Mouse (Mus musculus) intestine, embryonic 16.5 days (tissue): ENCODE results near the gene Vmn1r233. TPM values are rescaled to one million over a fixed set of nuclear protein-coding genes. Genes with fewer than 3 reads are reported as not detected.

Experiments used
- ATAC-seq: fragments of 200-750 bp; cut with Nextera tagmentation; 2 replicates; pipeline ENCODE4 v1.8.0; 2017; ENCODE audit warnings: moderate TSS enrichment, moderate library complexity
- H3K27ac ChIP-seq: fragments of 300-500 bp; sonication (generic); 2 replicates; pipeline ENCODE4 v1.5.1; 2014; ENCODE audit warnings: mild to moderate bottlenecking, low read length
- H3K27me3 ChIP-seq: fragments of 300-500 bp; sonication (generic); replicated peaks from 2 replicates; pipeline ENCODE4 v1.6.1; 2014; ENCODE audit warnings: low read length, control low read depth, mixed read lengths; ENCODE audit not compliant: control insufficient read depth, insufficient read depth
- H3K36me3 ChIP-seq: fragments of 300-500 bp; sonication (generic); 2 replicates; pipeline ENCODE4 v1.6.1; 2014; ENCODE audit warnings: low read length, control low read depth; ENCODE audit not compliant: control insufficient read depth, insufficient read depth
- H3K4me1 ChIP-seq: fragments of 300-500 bp; sonication (generic); 2 replicates; pipeline ENCODE4 v1.6.1; 2014; ENCODE audit warnings: low read length, control low read depth, mixed read lengths; ENCODE audit not compliant: control insufficient read depth, insufficient read depth
- H3K4me2 ChIP-seq: fragments of 300-500 bp; sonication (generic); 2 replicates; pipeline ENCODE4 v1.6.1; 2014; ENCODE audit warnings: low read depth, low read length, control low read depth
- H3K4me3 ChIP-seq: fragments of 300-500 bp; sonication (generic); 2 replicates; pipeline ENCODE4 v1.5.1; 2014; ENCODE audit warnings: mild to moderate bottlenecking, low read length
- H3K9ac ChIP-seq: fragments of 300-500 bp; sonication (generic); 2 replicates; pipeline ENCODE4 v1.6.1; 2014; ENCODE audit warnings: low read depth, low read length
- H3K9me3 ChIP-seq: fragments of 300-500 bp; sonication (generic); 2 replicates; pipeline ENCODE4 v1.6.1; 2016; ENCODE audit warnings: low read length, control low read depth; ENCODE audit not compliant: control insufficient read depth
- WGBS: fragments of 180-500 bp; shearing (Covaris S2); extraction: QIAGEN DNeasy Blood & Tissue Kit; methylation state at CpG from one replicate; pipeline ENCODE4 v1.1.7; 2014; 5-methylcytosine and 5-hydroxymethylcytosine counted together
- polyA plus RNA-seq: library from polyadenylated mRNA; unstranded; fragments of >200 nt; fragmentation: Nextera tagmentation; extraction: Ambion mirVana; gene quantifications from 2 replicates; pipeline ENCODE4 v1.2.1, GENCODE M21; 2015

The Vmn1r233 gene
- polyA plus RNA-seq, result not detected in 2 replicates

DNA sequence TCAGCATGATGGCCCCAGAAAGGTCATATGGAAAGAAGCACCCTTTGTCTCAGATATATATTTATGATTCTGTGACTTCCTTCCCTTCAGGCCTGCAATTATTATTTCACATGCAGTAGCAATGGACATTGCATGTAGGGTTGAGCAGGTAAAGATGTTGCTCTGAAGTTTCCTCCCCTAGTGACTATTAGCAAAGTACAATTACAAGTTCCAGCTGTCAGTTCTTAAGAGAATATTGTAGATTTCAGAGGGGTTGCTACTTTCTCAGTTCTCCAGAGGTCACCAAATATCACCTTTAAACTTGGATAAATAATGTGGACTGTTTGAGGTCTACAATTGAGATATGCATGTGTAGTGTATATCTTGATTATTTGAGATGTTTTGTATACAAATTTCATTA lies at the start of gene Vmn1r233:
TSS of gene Vmn1r233 (minus strand) at position 101 of the 400 bp plus-strand sequence.
- Histone ChIP-seq H3K36me3 (no peaks in the 10 kb centered on the region), H3K4me3 (no peak within 1 kb of the TSS), H3K4me2 (no peak within 1 kb of the TSS), H3K9ac (no peak within 1 kb of the TSS), H3K27ac (no peak within 1 kb of the TSS), H3K27me3 (no peaks in the 10 kb centered on the region), H3K9me3 (no peaks in the 10 kb centered on the region), H3K4me1 (no peaks in the 10 kb centered on the region)
- ATAC-seq, result no peak

DNA sequence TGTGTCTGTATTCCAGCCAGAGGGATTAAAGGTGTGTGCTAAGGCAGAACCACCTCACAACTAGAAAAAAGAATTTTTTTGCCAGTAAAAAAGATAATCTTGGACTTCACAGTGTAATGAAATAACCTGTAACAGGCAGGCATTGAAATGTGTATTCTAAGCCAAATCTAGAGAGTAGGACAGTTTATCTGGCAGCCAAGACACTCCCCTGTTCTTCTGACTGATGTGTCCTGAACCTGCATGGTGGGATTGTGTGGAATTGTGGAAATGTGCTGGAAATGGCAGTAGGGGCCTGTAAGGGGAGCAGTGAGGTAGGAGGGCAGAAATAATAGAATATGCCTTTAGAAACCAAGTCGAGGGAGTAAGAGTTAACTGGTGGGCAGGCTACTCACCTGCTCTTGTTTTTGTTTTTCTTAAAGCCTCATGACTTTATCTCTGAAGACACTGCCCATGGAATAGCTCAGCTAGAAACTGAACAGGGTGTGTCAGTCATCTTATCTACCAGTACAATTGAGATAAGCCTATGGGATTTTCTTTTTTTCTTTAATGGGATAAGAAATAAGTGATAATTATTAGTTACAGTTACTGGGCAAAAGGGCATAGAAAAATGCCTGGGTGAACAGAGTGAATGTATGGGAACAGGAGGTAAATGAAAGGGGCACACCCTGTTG lies 22.3 kb upstream of the Vmn1r233 start:
- 81% methylated on average over 1 of the region's 1 CpGs for WGBS

GRCm38 (mm10) chr17:21009726-21010125 lies 13.5 kb upstream of the Vmn1r233 start:
- 16% methylated on average over 1 of the region's 1 CpGs for WGBS
- Histone ChIP-seq H3K36me3 (0 out of 2 replicates have a peak, but pooled peaks cover 3% of the 10 kb centered on the region), H3K4me3 (peak overlapping the region; percentile 71), H3K4me2 (peak overlapping the region; percentile 68), H3K9ac (peak overlapping the region; percentile 80), H3K4me1 (0 out of 2 replicates have a peak, but pooled peaks cover 8% of the 10 kb centered on the region), H3K27me3 (no peaks in the 10 kb centered on the region), H3K27ac (peak overlapping the region; percentile 87), H3K9me3 (no peaks in the 10 kb centered on the region)
- ATAC-seq, result no peak

More for the DNA sequence above, 22.3 kb upstream of the Vmn1r233 start:
- Histone ChIP-seq H3K9me3 (no peaks in the 10 kb centered on the region), H3K4me2 (no peak overlapping the region), H3K27ac (no peak overlapping the region), H3K27me3 (no peaks in the 10 kb centered on the region), H3K4me3 (no peak overlapping the region), H3K36me3 (peaks cover 12% of the 10 kb centered on the region; the same call in 1 of the 2 replicates), H3K9ac (no peak overlapping the region), H3K4me1 (no peaks in the 10 kb centered on the region)
- ATAC-seq, result peak; percentile 52; the same call in 1 of the 2 replicates

DNA sequence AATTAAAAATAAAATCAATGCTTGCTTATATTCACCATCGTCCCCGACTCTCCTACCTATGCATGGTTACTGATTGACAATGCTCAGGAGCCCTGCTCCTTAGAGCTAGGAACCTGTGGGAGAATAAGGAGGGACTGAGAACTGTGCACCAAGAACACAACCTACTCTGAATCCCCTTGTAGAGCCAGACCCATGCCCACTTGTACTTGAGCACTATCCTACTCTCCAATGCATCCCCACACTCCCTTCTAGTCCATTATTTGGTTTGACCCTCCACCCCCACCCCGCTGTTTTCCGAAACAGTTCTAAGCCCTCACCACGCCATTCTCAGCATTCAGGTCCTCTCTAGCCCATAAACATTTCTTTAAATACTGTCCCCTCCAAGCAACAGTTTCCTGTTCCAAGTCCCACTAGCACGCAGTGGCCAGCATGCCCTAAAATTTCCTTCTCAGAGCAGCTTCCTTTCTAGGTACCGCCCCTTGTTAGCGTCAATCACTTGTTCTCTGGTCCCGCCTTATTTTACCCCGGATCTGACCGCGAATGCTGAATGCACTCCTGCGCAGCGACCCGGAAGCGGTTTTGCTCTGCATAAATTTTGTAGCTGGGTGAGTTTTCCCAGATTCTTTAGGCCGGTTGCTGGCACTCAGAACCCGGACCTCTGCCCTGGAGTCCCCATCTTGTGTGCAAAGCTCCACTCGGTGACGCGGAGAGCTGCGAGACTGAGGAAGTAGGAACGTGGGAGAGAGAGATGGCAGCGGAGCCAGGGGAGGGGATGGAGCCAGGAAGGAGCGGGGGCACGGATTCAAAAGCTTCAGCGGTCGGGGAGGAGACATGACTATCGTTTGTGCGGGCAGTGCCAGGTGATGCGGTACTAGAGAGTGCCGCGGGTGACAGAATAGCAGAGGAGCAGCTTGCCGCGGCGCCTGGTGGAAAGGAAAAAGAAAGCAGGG lies 12.4 kb upstream of the Vmn1r233 start, which contains the start of gene Zfp160:
TSS of gene Zfp160 (plus strand) at position 522 of the 950 bp plus-strand sequence.
- 4% methylated on average over 36 of the region's 36 CpGs for WGBS

DNA sequence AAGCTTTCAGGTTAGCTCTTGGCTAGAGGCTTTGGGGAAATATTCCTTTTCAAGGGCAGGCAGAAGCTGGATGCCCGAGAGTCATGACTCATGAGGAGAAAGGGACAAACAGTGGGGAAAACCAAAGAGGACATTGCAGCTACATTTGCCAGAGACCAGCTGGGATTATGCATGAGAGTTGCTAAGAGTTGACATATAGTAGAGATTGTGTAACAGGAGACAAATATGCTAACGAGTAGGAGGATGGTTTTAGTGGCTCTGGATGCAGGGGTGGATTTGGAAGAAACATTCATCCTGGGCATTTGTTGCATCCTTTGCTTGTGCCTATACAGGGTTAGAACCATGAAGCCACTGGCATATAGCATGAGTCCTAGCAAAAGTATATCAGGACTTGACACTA lies 2.5 kb downstream of the Vmn1r233 start:
- H3K4me1 ChIP-seq, result no peaks in the 10 kb centered on the region
- no peak for ATAC-seq
- no peaks in the 10 kb centered on the region for H3K27me3 ChIP-seq

More for the DNA sequence above, 12.4 kb upstream of the Vmn1r233 start, which contains the start of gene Zfp160:
- H3K4me3 ChIP-seq, result peak within 1 kb of the TSS; percentile 71
- H3K4me2 ChIP-seq, result peak within 1 kb of the TSS; percentile 68
- H3K27ac ChIP-seq, result peak within 1 kb of the TSS; percentile 87
- H3K9me3 ChIP-seq, result no peaks in the 10 kb centered on the region
- H3K4me1 ChIP-seq, result 0 out of 2 replicates have a peak, but pooled peaks cover 8% of the 10 kb centered on the region
- H3K9ac ChIP-seq, result peak within 1 kb of the TSS; percentile 80
- H3K36me3 ChIP-seq, result 0 out of 2 replicates have a peak, but pooled peaks cover 3% of the 10 kb centered on the region
- ATAC-seq, result peak; percentile 99
- no peaks in the 10 kb centered on the region for H3K27me3 ChIP-seq

DNA sequence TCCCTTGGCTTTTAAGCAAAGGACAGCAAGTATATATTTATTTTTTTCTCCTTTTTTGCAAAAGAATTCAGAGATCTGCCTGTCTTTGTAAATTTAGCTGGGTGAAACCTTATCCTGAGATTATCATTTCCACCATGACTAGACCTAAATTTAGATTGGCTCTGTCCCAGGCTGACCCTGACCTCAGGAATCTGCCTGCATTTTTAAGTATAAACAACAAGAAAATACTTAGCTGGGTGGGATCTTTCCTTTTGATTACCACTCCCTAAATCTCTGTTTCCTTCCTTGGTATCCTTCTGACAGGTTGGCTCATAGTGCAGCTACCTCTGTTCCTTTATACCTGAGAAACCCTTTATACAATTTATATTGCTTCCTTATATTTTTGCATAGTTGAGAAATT lies 29.6 kb downstream of the Vmn1r233 start:
- H3K27me3 ChIP-seq, result no peaks in the 10 kb centered on the region
- no peaks in the 10 kb centered on the region for H3K4me1 ChIP-seq
- H3K9me3 ChIP-seq, result no peaks in the 10 kb centered on the region
- H3K36me3 ChIP-seq, result peaks cover 29% of the 10 kb centered on the region
- ATAC-seq, result no peak
- no peak overlapping the region for H3K9ac ChIP-seq
- no peak overlapping the region for H3K27ac ChIP-seq
- H3K4me3 ChIP-seq, result no peak overlapping the region
- H3K4me2 ChIP-seq, result no peak overlapping the region

More for the DNA sequence above, 2.5 kb downstream of the Vmn1r233 start:
- no peaks in the 10 kb centered on the region for H3K36me3 ChIP-seq
- H3K9ac ChIP-seq, result no peak overlapping the region
- H3K9me3 ChIP-seq, result no peaks in the 10 kb centered on the region
- H3K4me2 ChIP-seq, result no peak overlapping the region
- H3K27ac ChIP-seq, result no peak overlapping the region
- H3K4me3 ChIP-seq, result no peak overlapping the region
- WGBS, result 72% methylated on average over 2 of the region's 2 CpGs

DNA sequence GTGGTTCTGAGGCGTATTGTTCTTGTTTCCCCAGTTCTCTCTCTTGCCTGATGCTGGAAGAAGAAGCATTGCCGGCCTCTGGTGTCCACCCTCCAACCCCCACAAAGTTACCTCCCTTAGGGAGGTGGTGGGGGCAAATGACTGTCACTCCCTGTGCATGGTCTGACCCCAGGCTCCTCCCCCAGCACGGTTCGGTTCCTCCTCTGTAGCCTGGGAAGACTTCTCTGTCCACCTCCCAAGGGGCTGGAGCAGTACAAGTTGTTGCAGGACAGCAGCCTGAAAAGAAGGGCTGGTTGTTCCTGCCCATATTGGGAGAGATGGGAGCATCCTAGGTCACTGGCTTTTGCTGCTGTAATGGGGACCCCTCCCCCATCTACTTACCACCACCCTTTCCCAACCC lies 30.8 kb downstream of the Vmn1r233 start:
- Histone ChIP-seq H3K4me1 (no peaks in the 10 kb centered on the region), H3K27me3 (no peaks in the 10 kb centered on the region), H3K27ac (no peak overlapping the region), H3K4me2 (no peak overlapping the region), H3K9ac (no peak overlapping the region), H3K36me3 (peaks cover 37% of the 10 kb centered on the region), H3K9me3 (no peaks in the 10 kb centered on the region), H3K4me3 (no peak overlapping the region)
- ATAC-seq, result no peak
- 91% methylated on average over 4 of the region's 4 CpGs for WGBS

- H3K9ac ChIP-seq, result no peak overlapping the region
- H3K4me1 ChIP-seq, result no peaks in the 10 kb centered on the region
- H3K27ac ChIP-seq, result no peak overlapping the region
- H3K9me3 ChIP-seq, result no peaks in the 10 kb centered on the region
- no peak overlapping the region for H3K4me2 ChIP-seq
- no peaks in the 10 kb centered on the region for H3K27me3 ChIP-seq
- no peak overlapping the region for H3K4me3 ChIP-seq
- peaks cover 56% of the 10 kb centered on the region for H3K36me3 ChIP-seq
- no peak for ATAC-seq
- WGBS, result 93% methylated on average over 5 of the region's 5 CpGs
These were observed 35.9 kb downstream of the Vmn1r233 start for GRCm38 (mm10) chr17:20960386-20960785.

DNA sequence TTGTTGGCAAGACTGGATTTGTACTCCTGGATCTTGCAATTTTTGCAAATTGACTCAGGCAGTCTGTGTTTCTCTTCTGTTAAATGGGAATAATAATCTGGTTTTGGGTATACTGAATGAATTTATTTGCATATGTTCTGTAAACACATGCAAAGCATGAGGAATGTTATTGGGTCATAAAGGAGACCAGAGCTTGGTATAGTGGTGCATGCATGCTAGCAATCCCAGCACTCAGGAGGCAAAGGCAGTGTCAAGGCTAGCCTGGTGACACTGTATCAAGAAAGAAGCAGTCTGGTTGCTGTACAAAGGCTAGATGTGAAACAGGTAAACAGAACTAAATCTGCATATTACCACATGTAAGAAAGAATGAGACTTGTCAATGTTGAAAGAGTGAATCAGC lies 49.6 kb downstream of the Vmn1r233 start:
- Histone ChIP-seq H3K36me3 (no peaks in the 10 kb centered on the region), H3K27ac (0 out of 2 replicates have a peak overlapping the region, but pooled peaks have one; percentile 97), H3K9me3 (no peaks in the 10 kb centered on the region), H3K4me3 (peak overlapping the region; percentile 94), H3K4me1 (peaks cover 17% of the 10 kb centered on the region), H3K9ac (peak overlapping the region; percentile 90), H3K27me3 (no peaks in the 10 kb centered on the region), H3K4me2 (peak overlapping the region; percentile 84)
- no peak for ATAC-seq
